Mouse (Mus musculus) stomach, postnatal 0 days (tissue): ENCODE measurements around the gene Mib2. TPM values are rescaled to one million over a fixed set of nuclear protein-coding genes. Genes with fewer than 3 reads are reported as not detected.

ENCODE experiments used
- ATAC-seq: fragments of 200-750 bp; cut with Nextera tagmentation; 2 replicates; pipeline ENCODE4 v1.8.0; 2017; ENCODE audit not compliant: low FRiP score, low TSS enrichment
- DNase-seq: peaks from one replicate; pipeline ENCODE4 v3.0.0-alpha.2; 2016; ENCODE audit warnings: low spot score
- H3K27ac ChIP-seq: fragments of 300-500 bp; sonication (generic); replicated peaks from 2 replicates; pipeline ENCODE4 v1.5.1; 2014; ENCODE audit warnings: mild to moderate bottlenecking, control low read depth
- H3K27me3 ChIP-seq: fragments of 300-500 bp; sonication (generic); 2 replicates; pipeline ENCODE4 v1.6.1; 2014; ENCODE audit warnings: low read length; ENCODE audit not compliant: control insufficient read depth, insufficient read depth
- H3K36me3 ChIP-seq: fragments of 300-500 bp; sonication (generic); 2 replicates; pipeline ENCODE4 v1.6.1; 2014; ENCODE audit warnings: low read length, mixed read lengths; ENCODE audit not compliant: control insufficient read depth, insufficient read depth
- H3K4me1 ChIP-seq: fragments of 300-500 bp; sonication (generic); replicated peaks from 2 replicates; pipeline ENCODE4 v1.6.1; 2014; ENCODE audit warnings: antibody characterized with exemption; ENCODE audit not compliant: control insufficient read depth, insufficient read depth
- H3K4me2 ChIP-seq: fragments of 300-500 bp; sonication (generic); replicated peaks from 2 replicates; pipeline ENCODE4 v1.6.1; 2014; ENCODE audit warnings: low read depth, mild to moderate bottlenecking, control low read depth, moderate library complexity
- H3K4me3 ChIP-seq: fragments of 300-500 bp; sonication (generic); 2 replicates; pipeline ENCODE4 v1.5.1; 2014; ENCODE audit warnings: low read depth, low read length, control low read depth
- H3K9ac ChIP-seq: fragments of 300-500 bp; sonication (generic); 2 replicates; pipeline ENCODE4 v1.6.1; 2014; ENCODE audit warnings: mild to moderate bottlenecking, low read length, control low read depth, mixed read lengths
- H3K9me3 ChIP-seq: fragments of 300-500 bp; sonication (generic); 2 replicates; pipeline ENCODE4 v1.6.1; 2016; ENCODE audit warnings: low read length; ENCODE audit not compliant: control insufficient read depth
- CTCF ChIP-seq: IDR thresholded peaks from 2 replicates; pipeline ENCODE4 v1.5.1; 2016; ENCODE audit warnings: antibody characterized with exemption, low read depth, mild to moderate bottlenecking, moderate library complexity
- EP300 ChIP-seq: optimal IDR thresholded peaks from 2 replicates; pipeline ENCODE3; 2016; ENCODE audit warnings: antibody characterized with exemption
- WGBS: fragments of 180-500 bp; shearing (Covaris S2); extraction: QIAGEN DNeasy Blood & Tissue Kit; methylation state at CpG from one replicate; pipeline ENCODE4 v1.1.7; 2014; 5-methylcytosine and 5-hydroxymethylcytosine counted together
- polyA plus RNA-seq: library from polyadenylated mRNA; unstranded; fragments of >200 nt; fragmentation: Nextera tagmentation; extraction: Ambion mirVana; gene quantifications from 2 replicates; pipeline ENCODE4 v1.2.1, GENCODE M21; 2015

Mib2 gene
- polyA plus RNA-seq, 1 experiment from 2014 or later: 11.0 TPM

- H3K4me3 ChIP-seq: no peak overlapping the region
- H3K4me2 ChIP-seq: no peak overlapping the region
- no peaks in the 10 kb centered on the region for H3K27me3 ChIP-seq
- peaks cover 5% of the 10 kb centered on the region; the same call in 1 of the 2 replicates for H3K36me3 ChIP-seq
- no peak overlapping the region for H3K27ac ChIP-seq
- no peaks in the 10 kb centered on the region for H3K4me1 ChIP-seq
- no peak overlapping the region for H3K9ac ChIP-seq
- DNase-seq (no peak), ATAC-seq (no peak)
- no peaks in the 10 kb centered on the region for H3K9me3 ChIP-seq
- WGBS: 63% methylated on average over 2 of the region's 2 CpGs
- no peak for TF ChIP-seq EP300
Observed at GRCm38 (mm10) chr4:155606825-155607224, 62.2 kb downstream of the Mib2 start.

GRCm38 (mm10) chr4:155605132-155605531, 63.9 kb downstream of the Mib2 start:
- TF ChIP-seq CTCF: no peak
- no peak for TF ChIP-seq EP300
- H3K9ac ChIP-seq: no peak overlapping the region
- DNase-seq: no peak
- H3K36me3 ChIP-seq: peaks cover 3% of the 10 kb centered on the region; the same call in 1 of the 2 replicates
- no peaks in the 10 kb centered on the region for H3K27me3 ChIP-seq
- H3K4me1 ChIP-seq: no peaks in the 10 kb centered on the region
- H3K4me3 ChIP-seq: no peak overlapping the region
- no peak for ATAC-seq
- H3K27ac ChIP-seq: no peak overlapping the region
- 74% methylated on average over 4 of the region's 4 CpGs for WGBS
- no peak overlapping the region for H3K4me2 ChIP-seq
- no peaks in the 10 kb centered on the region for H3K9me3 ChIP-seq

Other genes starting within 250 kb of the Mib2 start
- 0.21 TPM in 1 of 2 replicates, not detected in the other for gene Tmem52, start 200.1 kb downstream of the Mib2 start, polyA plus RNA-seq
- 263 and 272 TPM in 2 replicates for gene Gnb1, start 177.8 kb downstream of the Mib2 start, polyA plus RNA-seq
- gene Nadk, start 106.8 kb downstream of the Mib2 start, polyA plus RNA-seq: 75.2 and 78.4 TPM in 2 replicates
- 3.2 and 3.8 TPM in 2 replicates for gene Slc35e2, start 67.8 kb downstream of the Mib2 start, polyA plus RNA-seq
- gene Cdk11b, start 44.3 kb downstream of the Mib2 start, polyA plus RNA-seq: 39.5 and 46.9 TPM in 2 replicates
- gene Gm10563, start 23.8 kb downstream of the Mib2 start, polyA plus RNA-seq: not detected in 2 replicates
- 87.9 and 89.3 TPM in 2 replicates for gene Mmp23, start 15.8 kb downstream of the Mib2 start, polyA plus RNA-seq
- 9.6 and 11.0 TPM in 2 replicates for gene Fndc10, start 25.1 kb upstream of the Mib2 start, polyA plus RNA-seq
- 152 and 153 TPM in 2 replicates for gene Ssu72, start 35.6 kb upstream of the Mib2 start, polyA plus RNA-seq
- gene Tmem240, start 65.6 kb upstream of the Mib2 start, polyA plus RNA-seq: 0.39 and 0.45 TPM in 2 replicates
- gene Atad3a, start 91.9 kb upstream of the Mib2 start, polyA plus RNA-seq: 48.8 and 55.1 TPM in 2 replicates
- gene Vwa1, start 105.5 kb upstream of the Mib2 start, polyA plus RNA-seq: 30.0 and 32.3 TPM in 2 replicates
- 0.13 and 0.27 TPM in 2 replicates for gene Tmem88b, start 116.7 kb upstream of the Mib2 start, polyA plus RNA-seq
- gene Ankrd65, start 121.2 kb upstream of the Mib2 start, polyA plus RNA-seq: 0.10 and 0.13 TPM in 2 replicates
- 230 and 240 TPM in 2 replicates for gene Mrpl20, start 133.7 kb upstream of the Mib2 start, polyA plus RNA-seq
- gene Ccnl2, start 143.3 kb upstream of the Mib2 start, polyA plus RNA-seq: 72.2 and 83.2 TPM in 2 replicates
- gene Aurkaip1, start 162.1 kb upstream of the Mib2 start, polyA plus RNA-seq: 129 and 133 TPM in 2 replicates
- gene Mxra8, start 170.5 kb upstream of the Mib2 start, polyA plus RNA-seq: 79.4 and 88.4 TPM in 2 replicates
- 8.1 and 10.4 TPM in 2 replicates for gene Dvl1, start 178.2 kb upstream of the Mib2 start, polyA plus RNA-seq
- 0.11 and 0.28 TPM in 2 replicates for gene Tas1r3, start 194.2 kb upstream of the Mib2 start, polyA plus RNA-seq
- 25.0 and 26.5 TPM in 2 replicates for gene Cptp, start 200.2 kb upstream of the Mib2 start, polyA plus RNA-seq
- 30.7 and 32.6 TPM in 2 replicates for gene Ints11, start 200.3 kb upstream of the Mib2 start, polyA plus RNA-seq
- 35.7 and 36.5 TPM in 2 replicates for gene Pusl1, start 222.6 kb upstream of the Mib2 start, polyA plus RNA-seq
- gene Acap3, start 222.6 kb upstream of the Mib2 start, polyA plus RNA-seq: 9.7 and 10.2 TPM in 2 replicates